Mouse (Mus musculus): ENCODE data around the gene Fkbp1a. TPM values are rescaled to one million over a fixed set of nuclear protein-coding genes. Genes with fewer than 3 reads are reported as not detected.

The Fkbp1a gene
- total RNA-seq, 2 experiments from 2014 or later, result 159 to 181 TPM

DNA sequence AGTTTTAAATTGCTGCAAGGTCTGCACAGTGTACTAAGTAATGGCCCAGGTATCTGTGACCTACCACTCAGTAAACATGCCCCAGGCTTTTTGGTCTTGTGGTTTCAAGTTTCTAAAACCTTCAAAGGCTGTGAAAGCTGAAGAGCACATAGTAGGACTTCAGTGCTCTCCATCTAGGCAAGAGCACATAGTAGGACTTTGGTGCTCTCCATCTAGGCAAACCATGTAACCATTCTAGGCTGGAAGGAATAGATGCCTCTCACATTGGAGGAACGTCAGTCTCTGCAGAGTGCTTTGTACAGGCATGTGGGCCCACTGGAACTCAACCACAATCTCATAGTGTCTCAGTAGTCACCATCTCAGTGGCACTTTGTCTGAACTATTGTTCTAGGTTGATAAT, 21.7 kb downstream of the Fkbp1a start:
- Histone ChIP-seq H3K27ac (no peak overlapping the region), H3K4me3 (no peak overlapping the region)
- DNase-seq, result no peak
- intact Hi-C loops (cut with DNase I), result no loop called here
- TF ChIP-seq CTCF (IDR thresholded peaks at IDR 0.05), result no peak

DNA sequence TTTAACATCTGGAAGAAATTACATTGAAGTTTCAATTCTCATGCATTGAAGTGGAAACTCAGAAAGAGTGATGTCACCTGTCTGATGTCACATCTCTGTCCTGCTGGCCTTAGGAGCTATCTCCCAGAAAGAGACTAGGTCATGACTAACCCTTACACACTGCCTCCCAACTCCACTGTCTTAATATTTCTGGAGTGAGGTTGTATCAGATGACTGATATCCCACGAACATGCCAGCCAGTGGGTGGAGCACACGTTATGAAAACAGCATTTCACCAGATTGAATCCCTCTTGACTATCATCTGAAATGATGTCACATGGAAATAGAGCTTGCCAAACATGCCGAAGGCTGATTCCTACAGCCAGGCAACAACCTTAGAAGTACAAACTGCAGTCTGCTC, 22.7 kb downstream of the Fkbp1a start:
- H3K4me3 ChIP-seq, result no peak overlapping the region
- H3K27ac ChIP-seq, result peak overlapping the region; percentile 20; the same call in 1 of the 2 replicates
- intact Hi-C loops (cut with DNase I), result no loop called here
- TF ChIP-seq CTCF (IDR thresholded peaks at IDR 0.05), result no peak
- peak; percentile 34 for DNase-seq

DNA sequence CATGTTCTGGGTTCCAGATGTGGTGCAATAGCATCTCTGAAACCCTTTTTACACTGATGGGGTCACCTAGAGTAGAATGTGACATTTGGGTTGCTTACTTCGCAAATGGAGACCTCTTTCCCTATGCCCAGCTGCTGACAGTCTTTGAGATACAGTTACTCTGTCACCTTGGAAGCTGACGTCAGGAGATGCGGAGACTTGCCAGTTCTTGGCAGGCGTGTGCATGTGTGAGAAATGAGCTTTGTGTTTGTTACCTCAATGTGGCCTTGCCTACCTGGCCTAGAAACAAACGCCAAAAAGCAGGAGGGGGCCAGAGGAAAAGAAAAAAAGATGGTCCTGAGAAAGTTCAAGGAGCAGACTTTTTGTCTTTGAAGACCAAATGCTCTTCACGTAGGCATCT, 24.6 kb downstream of the Fkbp1a start:
- no peak for TF ChIP-seq CTCF (IDR thresholded peaks at IDR 0.05)
- Histone ChIP-seq H3K27ac (no peak overlapping the region), H3K4me3 (no peak overlapping the region)
- no peak for DNase-seq
- intact Hi-C loops (cut with DNase I), result no loop called here

DNA sequence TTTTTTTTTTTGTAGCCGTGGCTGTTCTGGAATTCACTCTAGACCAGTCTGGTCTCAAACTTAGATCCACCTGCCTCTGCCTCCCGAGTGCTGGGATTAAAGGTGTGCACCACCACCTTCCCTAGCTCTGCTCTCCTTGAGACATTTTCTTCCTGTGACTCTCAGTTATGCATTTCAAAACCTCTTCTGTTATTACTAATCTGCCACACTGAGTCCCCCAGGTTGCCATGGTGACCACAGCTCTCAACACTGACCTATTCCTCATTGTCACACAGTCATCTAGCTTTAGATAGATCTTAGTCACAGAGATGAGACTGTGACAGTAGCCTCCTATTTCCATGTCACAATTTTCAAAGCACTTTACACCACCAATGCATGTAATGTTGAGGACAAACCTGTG, 27.2 kb downstream of the Fkbp1a start:
- intact Hi-C loops (cut with DNase I), result no loop called here
- TF ChIP-seq CTCF (IDR thresholded peaks at IDR 0.05), result no peak
- H3K27ac ChIP-seq, result no peak overlapping the region

DNA sequence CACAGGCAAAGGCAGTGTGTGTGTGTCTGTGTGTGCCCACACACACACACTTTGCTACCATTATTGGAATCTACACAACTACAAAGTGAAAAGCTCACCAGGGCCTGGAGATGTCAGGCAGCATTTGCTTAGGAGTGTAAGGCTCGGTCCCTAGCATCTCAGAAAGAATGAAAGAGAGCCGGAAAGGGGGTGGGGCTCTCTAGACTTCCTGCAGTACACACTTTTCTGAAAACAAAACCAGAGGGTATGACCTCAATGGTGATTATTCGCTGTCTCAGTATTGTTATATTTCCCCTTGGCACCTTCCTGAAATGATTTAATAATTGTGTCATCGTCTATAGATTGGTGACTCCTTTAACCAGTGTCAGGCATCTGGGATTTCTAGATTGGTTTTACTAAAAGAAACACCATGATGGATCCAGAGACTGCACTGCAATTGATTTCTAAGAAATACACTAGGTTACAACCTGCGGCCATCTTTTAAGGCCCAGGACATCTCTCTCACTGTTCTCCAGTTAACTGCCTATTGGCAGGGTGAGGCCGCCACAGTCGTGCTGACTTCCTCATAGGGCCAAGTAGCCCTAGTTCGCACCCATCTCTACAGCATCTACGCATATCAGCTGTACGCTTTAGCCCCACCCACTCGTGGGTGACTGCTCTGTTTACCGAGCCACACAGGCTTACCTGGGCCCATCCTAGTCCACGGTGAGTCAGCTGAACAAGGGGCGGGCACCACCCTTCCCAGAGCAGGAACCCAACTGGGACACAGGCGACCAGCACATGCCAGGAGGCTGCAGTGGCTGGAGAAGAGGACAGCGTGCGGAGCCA, 29.8 kb downstream of the Fkbp1a start, which contains the start of gene Sdcbp2:
Sdcbp2 (plus strand) TSS at position 750 of the 828 bp plus-strand sequence.
- Histone ChIP-seq H3K27ac (peak within 1 kb of the TSS; percentile 28; the same call in 1 of the 2 replicates), H3K4me3 (no peak within 1 kb of the TSS)
- TF ChIP-seq CTCF (IDR thresholded peaks at IDR 0.05), result no peak
- intact Hi-C loops (cut with DNase I), result no loop called here
- DNase-seq, result no peak

More for the DNA sequence above, 27.2 kb downstream of the Fkbp1a start:
- H3K4me3 ChIP-seq, result no peak overlapping the region
- no peak for DNase-seq

DNA sequence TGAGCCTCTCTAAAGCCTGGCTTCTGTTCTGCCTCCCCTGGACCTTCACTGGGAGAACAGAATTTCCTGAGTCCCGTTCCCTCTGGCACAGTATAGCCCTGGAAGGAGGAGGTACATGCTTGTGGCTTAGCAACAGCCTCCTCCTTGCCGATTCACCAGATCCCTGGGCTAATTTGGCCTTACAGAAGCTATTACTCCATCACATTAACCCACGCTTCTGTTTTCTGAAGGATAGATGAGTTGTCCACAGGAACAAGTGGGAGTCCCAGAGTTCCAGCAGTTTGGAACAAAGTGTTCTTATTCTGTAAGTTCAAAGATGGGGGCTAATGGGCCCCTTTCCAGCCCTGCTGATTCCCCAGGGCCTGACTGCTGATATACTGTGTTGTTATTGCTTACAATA, 31.4 kb downstream of the Fkbp1a start:
- Histone ChIP-seq H3K4me3 (no peak overlapping the region), H3K27ac (no peak overlapping the region)
- intact Hi-C loops (cut with DNase I), result loop anchor here (2.0 kb wide), 1 partner anchor 29 kb away; no protein-coding TSS in a partner anchor
- DNase-seq, result no peak
- no peak for TF ChIP-seq CTCF (IDR thresholded peaks at IDR 0.05)

DNA sequence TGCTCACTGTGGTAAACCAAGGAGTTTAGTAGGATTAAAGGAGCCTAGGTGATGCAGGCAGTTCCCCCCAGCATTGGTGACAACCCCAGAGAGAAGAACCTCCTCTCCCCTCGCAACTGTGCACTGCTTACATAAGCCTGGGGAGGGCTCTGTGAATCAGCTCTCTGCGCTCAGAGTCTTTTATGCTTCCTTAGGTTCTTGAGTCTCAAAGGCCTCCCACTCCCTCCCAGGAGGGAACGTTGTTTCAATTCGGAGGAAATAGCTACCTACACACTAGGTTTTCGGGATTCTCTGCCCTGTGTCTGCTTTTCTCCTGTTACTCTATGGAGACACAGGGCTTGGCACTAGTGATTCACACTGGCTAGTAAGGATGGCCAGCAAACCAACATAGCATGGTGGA, 32.3 kb downstream of the Fkbp1a start:
- Histone ChIP-seq H3K4me3 (no peak overlapping the region), H3K27ac (peak overlapping the region; percentile 96)
- TF ChIP-seq CTCF (IDR thresholded peaks at IDR 0.05), result no peak
- DNase-seq, result no peak
- intact Hi-C loops (cut with DNase I), result loop anchor here (2.0 to 5.0 kb wide), 3 partner anchors 30 to 168 kb away; partner anchors contain the start of genes Psmf1 and Snph

DNA sequence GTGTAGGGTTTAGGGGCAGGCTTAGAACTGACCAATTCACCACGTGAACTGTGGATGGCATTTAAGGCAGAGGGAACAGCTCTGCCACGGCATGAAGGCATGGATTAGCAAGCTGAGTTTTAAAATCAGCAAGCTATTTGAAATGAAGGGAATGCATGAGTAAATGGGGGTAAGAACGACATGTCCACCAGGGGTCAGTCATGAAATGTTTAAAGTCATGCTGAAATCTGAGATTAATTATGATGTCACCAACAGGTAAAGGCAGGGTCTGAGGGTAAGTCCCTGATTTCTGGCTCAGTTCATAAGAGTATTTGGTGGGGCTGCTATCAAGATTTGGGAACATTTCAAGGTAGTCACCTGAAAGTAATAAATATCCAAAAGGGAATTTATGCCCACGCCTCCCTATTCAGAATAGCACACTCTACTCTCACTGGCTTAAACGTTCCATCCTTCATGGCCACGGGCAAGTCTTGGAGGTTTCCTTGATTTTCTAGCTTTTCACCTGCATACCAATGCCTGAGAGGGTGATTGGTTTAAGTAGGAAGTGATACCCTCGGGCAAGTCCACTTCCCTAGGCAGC, 32.9 kb downstream of the Fkbp1a start:
- intact Hi-C loops (cut with DNase I), result loop anchor here (2.0 to 5.0 kb wide), 3 partner anchors 30 to 167 kb away; partner anchors contain the start of genes Psmf1 and Snph
- peak; percentile 43 for DNase-seq
- Histone ChIP-seq H3K4me3 (peak overlapping the region; percentile 85), H3K27ac (peak overlapping the region; percentile 96)
- peak; percentile 65 for TF ChIP-seq CTCF (IDR thresholded peaks at IDR 0.05)

DNA sequence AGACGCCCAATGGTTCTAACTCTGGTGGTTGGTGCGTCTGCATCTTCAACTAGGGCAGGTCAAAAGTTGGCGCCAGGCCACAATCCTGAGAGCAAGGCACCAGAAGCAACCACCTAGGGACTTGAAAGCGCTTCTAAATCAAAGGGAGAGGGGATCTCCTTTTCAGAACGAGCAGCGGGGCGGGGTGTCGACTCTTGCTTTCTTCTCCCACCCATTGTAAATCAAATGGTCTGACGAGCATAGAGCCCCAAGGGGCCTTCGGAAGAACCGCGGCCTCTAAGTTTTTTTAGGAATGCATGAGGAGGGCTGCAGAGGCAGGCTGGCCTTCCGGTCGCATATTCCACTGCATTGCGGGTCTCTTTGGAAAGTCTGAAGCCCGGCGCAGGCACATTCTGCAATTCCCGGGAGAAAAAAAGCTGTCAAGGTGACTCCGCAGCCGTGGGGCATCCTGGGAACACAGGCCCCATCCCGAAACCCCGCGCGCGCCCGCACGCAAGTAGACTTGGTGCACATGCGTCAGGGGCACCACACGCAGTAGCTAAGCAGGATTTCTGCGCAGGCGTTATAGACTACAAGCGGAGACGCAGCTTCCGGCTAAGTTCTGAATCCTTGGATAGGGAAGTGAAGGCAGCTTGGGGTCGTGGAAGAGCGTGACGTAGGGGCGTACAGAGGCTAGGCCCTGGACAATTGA, 33.6 kb downstream of the Fkbp1a start:
- peak overlapping the region; percentile 96 for H3K27ac ChIP-seq
- intact Hi-C loops (cut with DNase I), result loop anchor here (2.0 to 5.0 kb wide), 5 partner anchors 31 to 166 kb away; partner anchors contain the start of genes Nsfl1c, Psmf1 and Snph
- H3K4me3 ChIP-seq, result peak overlapping the region; percentile 85
- TF ChIP-seq CTCF (IDR thresholded peaks at IDR 0.05), result no peak
- DNase-seq, result peak; percentile 94

DNA sequence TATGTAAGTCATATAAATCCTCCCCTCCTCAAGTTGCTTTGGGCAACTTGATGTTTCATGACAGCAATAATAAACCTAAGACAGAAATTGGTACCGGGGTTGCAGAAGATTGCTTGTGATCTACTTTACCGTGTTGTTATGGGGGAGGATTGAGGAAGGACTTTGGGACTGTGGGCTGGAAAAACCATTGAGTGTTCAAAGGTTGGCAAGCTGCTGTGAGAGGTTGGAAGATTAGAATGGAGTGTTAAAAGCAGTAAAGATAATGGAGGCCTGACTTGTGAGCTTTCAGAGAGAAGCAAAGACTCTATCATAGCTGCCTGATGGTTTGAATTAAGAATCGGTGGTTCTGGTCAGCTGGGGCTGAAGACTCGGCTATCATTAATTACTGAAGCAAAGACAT, 36.9 kb downstream of the Fkbp1a start:
- TF ChIP-seq CTCF (IDR thresholded peaks at IDR 0.05), result no peak
- no peak for DNase-seq
- intact Hi-C loops (cut with DNase I), result loop anchor here (5.0 kb wide), 2 partner anchors 53 to 163 kb away; partner anchors contain the start of genes Psmf1 and Snph
- no peak overlapping the region for H3K4me3 ChIP-seq
- no peak overlapping the region for H3K27ac ChIP-seq

DNA sequence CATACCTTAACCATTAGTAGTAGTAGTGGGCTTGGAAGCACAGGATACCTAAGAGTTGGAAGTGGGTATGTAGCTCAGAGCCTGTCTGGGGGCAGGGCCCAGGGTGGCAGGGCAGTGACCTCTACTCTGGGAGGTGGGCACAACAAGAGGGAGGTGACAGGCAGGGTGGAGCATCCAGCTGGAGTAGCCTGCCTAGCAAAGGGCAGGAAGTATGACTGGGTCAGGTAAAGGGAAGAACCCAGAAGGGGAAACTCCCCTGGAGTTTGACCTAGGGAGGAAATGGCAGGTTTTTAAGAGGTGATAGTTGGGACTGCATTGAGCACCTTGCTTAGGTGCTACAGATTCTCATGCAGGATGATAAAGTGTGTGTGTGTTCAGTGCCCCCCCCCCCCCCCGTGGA, 38.7 kb downstream of the Fkbp1a start:
- TF ChIP-seq CTCF (IDR thresholded peaks at IDR 0.05), result no peak
- no peak for DNase-seq
- H3K4me3 ChIP-seq, result no peak overlapping the region
- intact Hi-C loops (cut with DNase I), result no loop called here
- H3K27ac ChIP-seq, result no peak overlapping the region

DNA sequence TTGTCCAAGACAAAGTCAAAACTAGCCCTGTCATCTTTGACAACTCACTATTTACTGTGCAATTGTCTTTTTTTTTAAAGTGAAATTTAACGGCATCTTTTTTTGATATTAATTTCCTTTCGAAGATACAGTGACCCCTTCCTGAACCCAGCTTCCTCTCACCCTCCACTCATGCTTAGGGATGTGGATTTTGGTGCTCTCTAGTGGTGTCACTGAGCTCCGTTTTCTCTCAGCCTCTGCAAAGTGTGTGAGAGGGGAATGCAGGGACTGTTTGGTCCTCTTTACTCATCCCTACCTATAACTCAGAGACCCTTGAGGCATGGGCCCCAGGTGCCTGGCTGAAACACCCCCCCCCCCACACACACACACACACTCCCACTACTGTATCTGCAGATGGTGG, 43.7 kb downstream of the Fkbp1a start:
- Histone ChIP-seq H3K27ac (no peak overlapping the region), H3K4me3 (no peak overlapping the region)
- intact Hi-C loops (cut with DNase I), result no loop called here
- DNase-seq, result no peak
- peak; percentile 13; the same call in 1 of the 2 replicates for TF ChIP-seq CTCF (IDR thresholded peaks at IDR 0.05)

All from gastrocnemius, adult 2 months (tissue).